Mouse (Mus musculus): ENCODE results near the gene Smurf1.

- TF ChIP-seq CTCF (IDR thresholded peaks at IDR 0.05; ENCODE audit: low read depth) (no peak), EP300 (IDR thresholded peaks at IDR 0.05; ENCODE audit: low read depth) (no peak)
Measured at GRCm38 (mm10) chr5:144901035-144901434, 64.6 kb downstream of the Smurf1 start.
